Mouse (Mus musculus): ENCODE results near the gene Lgals7. TPM values are rescaled to one million over a fixed set of nuclear protein-coding genes. Genes with fewer than 3 reads are reported as not detected.

Gene Lgals7
- polyA plus RNA-seq, 1 experiment from 2014 or later: 5.3 TPM

DNA sequence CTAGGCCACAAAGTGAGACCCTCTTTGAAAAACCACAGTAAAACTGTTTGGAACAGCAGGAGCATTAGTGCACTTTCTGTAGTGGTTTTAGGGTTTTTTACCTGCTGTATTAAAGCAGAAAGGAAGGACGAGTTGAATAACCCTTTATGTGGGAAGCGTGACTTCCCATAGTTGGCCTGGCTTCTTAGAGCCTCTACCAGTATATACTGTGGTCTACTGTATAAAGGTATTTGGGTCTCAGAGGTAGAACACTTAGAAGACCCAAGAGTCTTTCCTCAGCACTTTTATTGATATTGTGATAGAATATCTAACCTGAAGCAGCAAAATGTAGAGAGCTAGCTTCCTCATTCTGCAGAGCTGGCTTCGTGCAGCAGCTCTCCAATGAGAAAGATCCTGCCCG lies 44.1 kb upstream of the Lgals7 start:
- H3K4me1 ChIP-seq (ENCODE audit: control insufficient read depth, insufficient read depth, low read depth, low read length): peaks cover 15% of the 10 kb centered on the region
- H3K27ac ChIP-seq (ENCODE audit: low read depth, low read length): no peak overlapping the region
- H3K27me3 ChIP-seq (replicated peaks; ENCODE audit: control insufficient read depth, insufficient read depth, low read length): no peaks in the 10 kb centered on the region
- no peaks in the 10 kb centered on the region for H3K9me3 ChIP-seq (ENCODE audit: control insufficient read depth, low read length)
- ATAC-seq: no peak
- no peak overlapping the region for H3K4me3 ChIP-seq (ENCODE audit: low read length)
- WGBS: 66% methylated on average over 4 of the region's 4 CpGs
- H3K4me2 ChIP-seq (ENCODE audit: low read length): no peak overlapping the region
- H3K36me3 ChIP-seq (ENCODE audit: control insufficient read depth, insufficient read depth, low read length): peaks cover 71% of the 10 kb centered on the region
- H3K9ac ChIP-seq (ENCODE audit: low read depth, low read length): no peak overlapping the region

DNA sequence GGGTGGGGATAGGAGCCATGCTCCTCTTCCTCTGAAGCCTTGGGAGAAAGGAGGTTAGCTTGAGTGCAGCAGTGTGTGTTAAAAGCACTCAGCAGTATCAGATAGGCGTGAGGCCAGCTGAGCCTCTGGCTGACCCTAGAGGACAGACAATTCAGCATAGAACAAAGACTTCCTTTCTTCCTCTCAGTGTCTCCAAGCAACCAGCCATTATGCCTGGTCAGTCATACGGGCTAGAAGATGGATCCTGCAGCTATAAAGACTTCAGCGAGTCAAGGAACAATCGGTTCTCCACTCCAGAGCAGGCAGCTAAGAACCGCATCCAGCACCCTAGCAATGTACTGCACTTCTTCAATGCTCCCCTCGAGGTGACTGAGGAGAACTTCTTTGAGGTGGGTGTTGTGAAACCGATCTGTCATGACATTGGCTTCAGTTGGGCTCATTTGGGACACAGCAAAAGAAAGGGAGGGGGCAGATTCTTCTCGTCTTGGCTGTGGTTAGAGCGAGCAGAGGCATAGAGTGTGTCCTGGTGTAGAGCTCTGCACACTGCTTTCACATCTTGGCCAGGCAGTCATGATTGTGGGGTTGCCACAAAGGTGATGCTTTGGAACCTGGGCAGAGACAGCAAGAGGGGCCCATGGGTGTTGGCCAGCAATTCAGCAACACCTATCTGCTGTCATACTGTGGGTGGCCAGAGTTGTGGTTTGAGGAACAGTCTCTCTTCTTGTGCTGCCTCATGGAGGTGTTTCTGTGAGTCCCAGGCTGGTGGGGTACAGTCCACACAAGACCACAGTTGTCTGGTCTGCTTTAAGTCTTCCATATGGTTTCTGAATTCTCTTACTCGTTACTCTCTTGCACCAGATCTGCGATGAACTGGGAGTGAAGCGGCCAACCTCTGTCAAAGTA lies 43.0 kb upstream of the Lgals7 start:
- Histone ChIP-seq H3K4me1 (ENCODE audit: control insufficient read depth, insufficient read depth, low read depth, low read length) (peaks cover 18% of the 10 kb centered on the region), H3K9me3 (ENCODE audit: control insufficient read depth, low read length) (no peaks in the 10 kb centered on the region), H3K9ac (ENCODE audit: low read depth, low read length) (no peak overlapping the region), H3K27me3 (replicated peaks; ENCODE audit: control insufficient read depth, insufficient read depth, low read length) (no peaks in the 10 kb centered on the region), H3K36me3 (ENCODE audit: control insufficient read depth, insufficient read depth, low read length) (peaks cover 60% of the 10 kb centered on the region), H3K27ac (ENCODE audit: low read depth, low read length) (no peak overlapping the region), H3K4me3 (ENCODE audit: low read length) (no peak overlapping the region), H3K4me2 (ENCODE audit: low read length) (no peak overlapping the region)
- WGBS: 36% methylated on average over 12 of the region's 12 CpGs
- no peak; the same call in 1 of the 2 replicates for ATAC-seq

DNA sequence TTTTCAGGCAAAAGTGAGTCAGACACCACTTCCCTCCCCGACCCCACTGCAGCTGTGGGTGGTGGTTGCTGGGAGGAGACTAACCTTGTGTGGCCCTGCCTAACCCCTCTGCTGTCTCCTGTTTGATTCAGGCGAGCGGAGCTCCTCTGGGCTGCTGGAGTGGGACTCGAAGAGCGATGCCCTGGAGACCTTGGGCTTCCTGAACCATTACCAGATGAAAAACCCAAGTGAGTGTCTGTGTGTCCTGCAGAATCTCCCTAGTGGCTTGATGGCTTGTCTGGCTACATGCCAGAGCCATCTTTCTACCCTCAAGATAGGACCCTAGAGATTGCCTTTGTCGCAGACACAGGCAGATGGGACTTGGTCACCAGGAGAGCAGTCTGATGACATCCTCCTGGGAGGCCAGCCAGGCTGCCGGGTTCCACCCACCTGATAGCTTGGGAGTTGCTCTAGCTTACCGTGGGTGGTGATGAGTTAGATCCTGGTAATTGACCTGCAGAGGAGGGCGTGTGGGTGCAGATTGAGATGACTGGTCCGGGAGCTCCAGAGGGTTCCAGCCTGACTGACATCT lies 42.3 kb upstream of the Lgals7 start:
- Histone ChIP-seq H3K9ac (ENCODE audit: low read depth, low read length) (no peak overlapping the region), H3K9me3 (ENCODE audit: control insufficient read depth, low read length) (no peaks in the 10 kb centered on the region), H3K4me3 (ENCODE audit: low read length) (no peak overlapping the region), H3K27me3 (replicated peaks; ENCODE audit: control insufficient read depth, insufficient read depth, low read length) (no peaks in the 10 kb centered on the region), H3K27ac (ENCODE audit: low read depth, low read length) (no peak overlapping the region), H3K4me1 (ENCODE audit: control insufficient read depth, insufficient read depth, low read depth, low read length) (peaks cover 23% of the 10 kb centered on the region), H3K36me3 (ENCODE audit: control insufficient read depth, insufficient read depth, low read length) (peaks cover 53% of the 10 kb centered on the region), H3K4me2 (ENCODE audit: low read length) (no peak overlapping the region)
- ATAC-seq: no peak
- whole genome bisulfite sequencing: 50% methylated on average over 10 of the region's 10 CpGs

DNA sequence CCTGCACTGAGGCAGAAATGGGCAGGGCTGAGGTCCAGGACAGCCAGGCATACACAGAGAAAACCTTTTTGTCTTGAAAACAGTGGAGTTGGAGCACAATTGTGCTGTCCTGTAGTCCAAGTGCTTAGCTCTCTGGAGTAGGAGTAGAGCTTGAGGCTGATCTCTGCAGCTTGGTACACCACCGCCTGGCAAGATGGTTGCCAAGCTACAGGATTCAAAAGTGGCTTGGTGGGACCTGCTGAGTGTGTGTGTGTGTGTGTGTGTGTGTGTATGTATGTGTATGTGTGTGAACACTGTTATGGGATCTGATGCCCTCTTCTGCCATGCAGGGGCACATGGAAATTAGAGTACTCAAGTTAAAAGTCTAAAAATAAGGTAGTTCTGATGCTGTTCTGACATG lies 41.1 kb upstream of the Lgals7 start:
- Histone ChIP-seq H3K4me3 (ENCODE audit: low read length) (no peak overlapping the region), H3K9me3 (ENCODE audit: control insufficient read depth, low read length) (no peaks in the 10 kb centered on the region), H3K27me3 (replicated peaks; ENCODE audit: control insufficient read depth, insufficient read depth, low read length) (no peaks in the 10 kb centered on the region), H3K4me1 (ENCODE audit: control insufficient read depth, insufficient read depth, low read depth, low read length) (peaks cover 18% of the 10 kb centered on the region), H3K27ac (ENCODE audit: low read depth, low read length) (no peak overlapping the region), H3K4me2 (ENCODE audit: low read length) (no peak overlapping the region), H3K36me3 (ENCODE audit: control insufficient read depth, insufficient read depth, low read length) (peaks cover 46% of the 10 kb centered on the region), H3K9ac (ENCODE audit: low read depth, low read length) (no peak overlapping the region)
- no peak for ATAC-seq
- 64% methylated on average over 1 of the region's 1 CpGs for WGBS

DNA sequence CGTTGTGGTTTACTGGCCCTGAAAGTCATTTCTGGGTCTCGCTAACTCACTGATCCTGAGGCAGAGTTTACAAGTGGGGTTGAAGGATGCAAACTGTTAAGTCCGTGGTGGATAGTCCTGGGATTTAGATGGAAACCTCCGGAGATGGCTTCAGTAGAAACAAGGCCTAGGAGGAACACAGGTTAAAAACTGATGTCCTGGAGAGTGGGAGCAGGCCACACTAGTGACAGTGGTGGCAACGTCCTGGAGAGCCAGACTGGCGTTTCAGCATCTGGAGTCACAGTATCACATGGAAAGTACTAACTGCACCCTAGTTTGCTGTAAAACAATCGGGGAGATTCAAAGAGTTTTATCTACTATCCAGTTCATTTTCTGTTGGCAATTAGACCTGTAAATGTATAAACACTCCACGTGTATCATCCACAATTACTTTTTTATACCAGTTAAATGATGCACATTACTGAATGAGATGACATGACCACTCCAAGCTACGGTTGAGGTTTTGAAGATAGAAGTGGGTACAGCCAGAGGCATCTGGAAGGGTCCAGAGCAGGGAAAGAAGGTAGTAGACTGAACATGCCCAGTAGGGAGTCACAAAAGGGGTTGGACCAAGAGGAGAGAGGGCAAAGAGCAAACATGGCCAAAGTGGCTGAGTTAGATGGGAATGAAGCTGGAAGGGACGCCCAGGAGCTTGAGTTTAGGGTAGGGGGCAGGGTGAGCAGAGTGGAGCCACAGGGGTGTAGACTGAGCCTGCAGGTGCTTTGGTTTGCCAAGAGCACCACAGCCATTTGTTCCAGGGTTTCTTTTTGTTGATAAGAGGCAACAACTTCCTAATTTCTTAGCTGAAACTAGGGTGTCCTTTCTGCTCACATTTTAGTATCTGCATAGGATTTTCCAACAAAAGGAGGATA lies 40.4 kb upstream of the Lgals7 start:
- Histone ChIP-seq H3K36me3 (ENCODE audit: control insufficient read depth, insufficient read depth, low read length) (peaks cover 40% of the 10 kb centered on the region), H3K27me3 (replicated peaks; ENCODE audit: control insufficient read depth, insufficient read depth, low read length) (no peaks in the 10 kb centered on the region), H3K4me3 (ENCODE audit: low read length) (no peak overlapping the region), H3K4me1 (ENCODE audit: control insufficient read depth, insufficient read depth, low read depth, low read length) (peaks cover 18% of the 10 kb centered on the region), H3K9me3 (ENCODE audit: control insufficient read depth, low read length) (no peaks in the 10 kb centered on the region), H3K9ac (ENCODE audit: low read depth, low read length) (no peak overlapping the region), H3K4me2 (ENCODE audit: low read length) (no peak overlapping the region), H3K27ac (ENCODE audit: low read depth, low read length) (peak overlapping the region; percentile 44; the same call in 1 of the 2 replicates)
- WGBS: 54% methylated on average over 10 of the region's 10 CpGs
- no peak for ATAC-seq

DNA sequence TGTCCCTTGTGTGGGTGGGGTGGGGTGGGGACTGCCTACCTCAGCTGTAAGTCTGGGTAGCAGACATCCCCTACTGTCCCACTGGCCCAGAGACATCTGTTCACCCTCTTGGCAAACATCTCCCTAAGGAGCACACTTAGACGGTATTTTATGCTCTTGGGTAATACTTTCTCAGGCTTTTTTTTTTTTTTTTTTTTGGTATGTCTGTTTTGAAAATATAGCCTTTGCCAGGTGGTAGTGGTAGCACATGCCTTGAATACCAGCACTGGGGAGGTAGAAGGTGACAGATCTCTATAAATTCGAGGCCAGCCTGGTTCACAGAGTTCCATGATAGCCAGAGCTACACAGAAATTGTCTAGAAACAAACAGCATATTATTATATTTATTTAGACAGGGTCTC lies 39.7 kb upstream of the Lgals7 start:
- Histone ChIP-seq H3K4me3 (ENCODE audit: low read length) (no peak overlapping the region), H3K9ac (ENCODE audit: low read depth, low read length) (no peak overlapping the region), H3K27me3 (replicated peaks; ENCODE audit: control insufficient read depth, insufficient read depth, low read length) (no peaks in the 10 kb centered on the region), H3K9me3 (ENCODE audit: control insufficient read depth, low read length) (no peaks in the 10 kb centered on the region), H3K4me1 (ENCODE audit: control insufficient read depth, insufficient read depth, low read depth, low read length) (peaks cover 18% of the 10 kb centered on the region), H3K27ac (ENCODE audit: low read depth, low read length) (no peak overlapping the region), H3K36me3 (ENCODE audit: control insufficient read depth, insufficient read depth, low read length) (peaks cover 33% of the 10 kb centered on the region), H3K4me2 (ENCODE audit: low read length) (no peak overlapping the region)
- 41% methylated on average over 2 of the region's 2 CpGs for WGBS
- no peak for ATAC-seq

DNA sequence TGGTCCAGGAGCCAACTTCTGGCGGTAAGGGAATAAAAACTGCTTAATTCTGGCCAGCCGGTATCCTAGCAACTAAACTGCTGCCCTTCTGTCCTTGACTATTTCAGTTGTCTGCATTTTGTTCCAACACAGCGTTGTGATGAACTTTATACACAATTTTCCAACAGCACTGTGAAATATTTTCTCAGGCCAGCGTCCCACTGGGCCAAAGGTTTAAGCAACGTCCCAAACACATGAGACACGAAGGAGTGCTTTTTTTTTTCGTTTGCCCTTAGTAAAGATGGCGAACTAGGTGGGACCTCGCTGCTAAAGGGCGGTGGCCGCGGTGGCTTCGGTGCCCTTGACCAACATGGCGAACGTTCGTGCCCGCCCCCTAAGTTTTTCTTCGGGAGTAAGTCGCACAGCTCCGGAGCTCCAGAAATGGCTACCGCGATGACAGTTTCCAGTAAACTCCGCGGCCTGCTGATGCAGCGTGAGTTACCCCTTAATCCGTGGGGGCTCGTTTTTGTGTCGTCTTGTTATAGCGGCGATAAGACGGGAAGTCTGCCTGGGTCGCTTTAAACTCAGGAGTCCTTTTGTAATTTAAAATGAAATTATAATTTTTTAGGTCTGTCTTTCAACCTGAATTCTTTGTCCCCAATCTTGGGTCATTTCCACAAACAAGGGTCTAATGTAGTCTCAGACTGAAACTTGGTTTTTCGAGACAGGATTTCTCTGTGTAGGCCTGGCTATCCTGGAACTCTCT lies 38.5 kb upstream of the Lgals7 start, which contains the start of gene Ech1:
Gene Ech1, plus strand, starts transcription at position 277 of the 745 bp plus-strand sequence.
- H3K9ac ChIP-seq (ENCODE audit: low read depth, low read length): peak within 1 kb of the TSS; percentile 70
- peaks cover 29% of the 10 kb centered on the region for H3K36me3 ChIP-seq (ENCODE audit: control insufficient read depth, insufficient read depth, low read length)
- no peaks in the 10 kb centered on the region for H3K27me3 ChIP-seq (replicated peaks; ENCODE audit: control insufficient read depth, insufficient read depth, low read length)
- ATAC-seq: peak; percentile 91
- peak within 1 kb of the TSS; percentile 73 for H3K27ac ChIP-seq (ENCODE audit: low read depth, low read length)
- H3K9me3 ChIP-seq (ENCODE audit: control insufficient read depth, low read length): no peaks in the 10 kb centered on the region
- H3K4me1 ChIP-seq (ENCODE audit: control insufficient read depth, insufficient read depth, low read depth, low read length): peaks cover 13% of the 10 kb centered on the region
- WGBS: 2% methylated on average over 33 of the region's 33 CpGs
- peak within 1 kb of the TSS; percentile 62 for H3K4me2 ChIP-seq (ENCODE audit: low read length)
- peak within 1 kb of the TSS; percentile 52 for H3K4me3 ChIP-seq (ENCODE audit: low read length)

DNA sequence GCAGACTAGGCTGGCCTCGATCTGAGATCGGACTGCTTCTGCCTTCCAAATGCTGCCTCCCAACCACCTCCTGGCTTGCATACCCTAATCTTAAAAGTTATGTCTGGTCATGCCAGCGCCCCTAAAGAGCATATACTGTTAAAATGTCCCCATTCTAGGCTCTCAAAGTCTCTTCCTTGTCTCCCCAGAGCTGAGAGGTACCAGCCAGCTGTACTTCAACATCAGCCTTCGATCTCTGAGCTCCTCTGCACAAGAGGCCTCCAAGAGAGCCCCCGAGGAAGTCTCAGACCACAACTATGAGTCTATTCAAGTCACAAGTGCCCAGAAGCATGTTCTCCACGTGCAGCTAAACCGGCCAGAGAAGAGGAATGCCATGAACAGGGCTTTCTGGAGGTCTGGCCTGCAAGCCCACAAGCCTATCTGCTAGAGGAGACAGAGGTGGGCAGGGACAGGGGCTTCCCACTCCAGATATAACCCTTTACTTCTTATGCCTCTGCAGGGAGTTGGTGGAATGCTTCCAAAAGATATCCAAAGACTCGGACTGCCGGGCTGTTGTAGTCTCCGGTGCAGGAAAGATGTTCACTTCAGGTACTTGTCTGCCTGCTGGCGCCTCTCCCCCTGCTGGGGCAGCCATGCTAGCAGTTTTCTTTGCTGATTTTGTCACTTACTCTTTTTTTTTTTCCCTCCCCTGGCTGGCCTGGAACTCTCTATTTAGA lies 37.8 kb upstream of the Lgals7 start:
- Histone ChIP-seq H3K9me3 (ENCODE audit: control insufficient read depth, low read length) (no peaks in the 10 kb centered on the region), H3K27ac (ENCODE audit: low read depth, low read length) (peak overlapping the region; percentile 73), H3K4me1 (ENCODE audit: control insufficient read depth, insufficient read depth, low read depth, low read length) (peaks cover 13% of the 10 kb centered on the region), H3K36me3 (ENCODE audit: control insufficient read depth, insufficient read depth, low read length) (peaks cover 28% of the 10 kb centered on the region), H3K4me2 (ENCODE audit: low read length) (peak overlapping the region; percentile 62), H3K9ac (ENCODE audit: low read depth, low read length) (peak overlapping the region; percentile 70), H3K4me3 (ENCODE audit: low read length) (peak overlapping the region; percentile 52), H3K27me3 (replicated peaks; ENCODE audit: control insufficient read depth, insufficient read depth, low read length) (no peaks in the 10 kb centered on the region)
- no peak for ATAC-seq
- WGBS: 52% methylated on average over 11 of the region's 11 CpGs
